Mouse (Mus musculus): ENCODE measurements around the gene Bves. TPM values are rescaled to one million over a fixed set of nuclear protein-coding genes. Genes with fewer than 3 reads are reported as not detected.
A peak's percentile ranks its signal among the peaks of the same experiment; 100 is the strongest.

Bves gene
- polyA plus RNA-seq, 1 experiment from 2014 or later = 2.8 TPM

DNA sequence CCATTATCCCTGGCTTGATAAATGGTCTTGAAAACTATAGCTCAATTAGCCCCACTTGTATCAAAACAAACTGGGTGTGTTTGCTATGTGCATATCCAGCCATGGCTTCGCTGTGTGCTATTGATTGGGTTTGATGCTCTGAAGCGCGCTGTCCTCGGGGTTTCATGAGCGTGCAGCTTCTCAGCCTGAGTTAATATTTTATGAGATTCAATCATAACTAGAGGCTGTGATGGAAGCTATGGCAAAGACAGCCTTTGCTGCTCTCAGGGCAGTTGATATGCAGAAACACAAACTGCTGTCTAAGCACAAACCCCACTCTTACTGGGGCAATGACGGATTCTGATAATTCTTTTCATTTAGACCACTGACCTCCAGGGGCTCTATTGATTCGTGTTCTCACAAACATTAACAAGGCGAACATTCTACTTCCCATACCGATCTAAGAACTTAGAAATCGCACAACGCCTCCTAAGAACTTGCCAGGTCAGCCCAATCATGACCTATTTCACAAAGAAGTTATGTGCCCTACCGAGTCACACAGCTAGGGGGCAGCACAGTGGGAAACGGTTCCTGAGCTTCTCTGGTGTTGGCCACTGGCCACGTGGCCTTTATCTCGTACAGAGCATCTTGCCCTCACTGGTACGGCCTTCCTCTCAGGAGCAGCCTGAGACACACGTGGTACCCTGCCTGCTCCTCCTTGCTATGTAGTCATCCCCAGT lies 31.6 kb downstream of the Bves start:
- no peak overlapping the region for H3K4me2 ChIP-seq (replicated peaks; ENCODE audit: low read depth)
- TF ChIP-seq CTCF (IDR thresholded peaks at IDR 0.05; ENCODE audit: low read depth) = peak; percentile 25; the same call in 1 of the 2 replicates
- ATAC-seq = no peak
- H3K4me1 ChIP-seq (replicated peaks; ENCODE audit: control insufficient read depth, insufficient read depth, low read length) = no peaks in the 10 kb centered on the region
- H3K36me3 ChIP-seq (ENCODE audit: control insufficient read depth, insufficient read depth) = no peaks in the 10 kb centered on the region
- no peak overlapping the region for H3K4me3 ChIP-seq (ENCODE audit: low read depth, low read length)
- H3K9ac ChIP-seq (ENCODE audit: low read depth, low read length) = no peak overlapping the region
- H3K9me3 ChIP-seq (ENCODE audit: control insufficient read depth) = no peaks in the 10 kb centered on the region
- H3K27me3 ChIP-seq (replicated peaks; ENCODE audit: control insufficient read depth, insufficient read depth, low read length) = no peaks in the 10 kb centered on the region
- WGBS = 81% methylated on average over 17 of the region's 17 CpGs
- no peak overlapping the region for H3K27ac ChIP-seq (ENCODE audit: low read depth, low read length)

DNA sequence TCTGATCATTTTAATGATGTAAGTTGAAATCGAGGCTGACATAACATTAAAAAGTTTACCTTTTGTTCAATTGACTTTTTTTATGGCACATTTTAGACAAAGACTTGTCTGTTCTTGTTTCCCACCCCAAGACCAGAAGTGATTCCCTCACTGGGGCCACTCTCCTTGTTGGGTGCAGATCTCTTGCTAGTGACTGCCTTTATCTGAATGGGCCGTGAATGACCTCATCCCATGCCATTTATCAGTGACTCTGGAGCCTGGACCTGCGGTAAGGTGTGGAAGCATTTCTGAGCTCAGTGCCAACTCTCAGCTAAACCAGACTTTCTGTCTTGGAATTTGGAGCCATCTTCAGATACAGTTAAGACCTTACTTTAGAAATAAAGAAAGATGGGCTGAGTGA lies 34.1 kb downstream of the Bves start:
- no peak for TF ChIP-seq CTCF (IDR thresholded peaks at IDR 0.05; ENCODE audit: low read depth)
- ATAC-seq = no peak
- no peaks in the 10 kb centered on the region for H3K9me3 ChIP-seq (ENCODE audit: control insufficient read depth)
- H3K4me3 ChIP-seq (ENCODE audit: low read depth, low read length) = no peak overlapping the region
- H3K27ac ChIP-seq (ENCODE audit: low read depth, low read length) = no peak overlapping the region
- H3K4me1 ChIP-seq (replicated peaks; ENCODE audit: control insufficient read depth, insufficient read depth, low read length) = no peaks in the 10 kb centered on the region
- no peaks in the 10 kb centered on the region for H3K36me3 ChIP-seq (ENCODE audit: control insufficient read depth, insufficient read depth)
- no peak overlapping the region for H3K4me2 ChIP-seq (replicated peaks; ENCODE audit: low read depth)
- no peak overlapping the region for H3K9ac ChIP-seq (ENCODE audit: low read depth, low read length)
- no peaks in the 10 kb centered on the region for H3K27me3 ChIP-seq (replicated peaks; ENCODE audit: control insufficient read depth, insufficient read depth, low read length)
- 39% methylated on average over 3 of the region's 3 CpGs for WGBS

DNA sequence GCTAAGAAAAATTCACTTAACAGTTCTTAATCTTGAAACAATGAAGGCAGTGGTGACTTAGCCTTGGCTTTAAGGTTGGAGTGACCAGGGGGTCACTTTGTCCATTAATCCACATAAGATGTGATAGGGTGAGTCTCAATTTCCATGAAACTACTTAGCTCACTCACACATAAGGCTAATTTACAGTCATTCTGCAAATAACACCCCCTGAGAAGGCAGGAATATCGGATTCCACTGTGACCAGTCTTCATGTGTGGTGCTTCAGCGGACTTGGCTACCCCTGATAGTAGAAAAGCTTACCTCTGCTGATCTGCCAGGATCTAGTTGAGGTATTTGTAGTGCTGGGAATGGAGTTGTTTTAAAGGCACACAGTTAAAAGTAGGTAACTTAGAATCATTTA lies 35.0 kb downstream of the Bves start:
- ATAC-seq = no peak
- H3K9me3 ChIP-seq (ENCODE audit: control insufficient read depth) = no peaks in the 10 kb centered on the region
- no peak for TF ChIP-seq CTCF (IDR thresholded peaks at IDR 0.05; ENCODE audit: low read depth)
- no peak overlapping the region for H3K27ac ChIP-seq (ENCODE audit: low read depth, low read length)
- no peaks in the 10 kb centered on the region for H3K27me3 ChIP-seq (replicated peaks; ENCODE audit: control insufficient read depth, insufficient read depth, low read length)
- H3K36me3 ChIP-seq (ENCODE audit: control insufficient read depth, insufficient read depth) = no peaks in the 10 kb centered on the region
- H3K4me1 ChIP-seq (replicated peaks; ENCODE audit: control insufficient read depth, insufficient read depth, low read length) = no peaks in the 10 kb centered on the region
- 94% methylated on average over 2 of the region's 2 CpGs for WGBS
- H3K4me2 ChIP-seq (replicated peaks; ENCODE audit: low read depth) = no peak overlapping the region
- H3K9ac ChIP-seq (ENCODE audit: low read depth, low read length) = no peak overlapping the region
- H3K4me3 ChIP-seq (ENCODE audit: low read depth, low read length) = no peak overlapping the region

GRCm38 (mm10) chr10:45372994-45373692 lies 37.6 kb downstream of the Bves start:
- Histone ChIP-seq H3K4me3 (ENCODE audit: low read depth, low read length) (no peak overlapping the region), H3K9ac (ENCODE audit: low read depth, low read length) (no peak overlapping the region), H3K27me3 (replicated peaks; ENCODE audit: control insufficient read depth, insufficient read depth, low read length) (no peaks in the 10 kb centered on the region), H3K9me3 (ENCODE audit: control insufficient read depth) (no peaks in the 10 kb centered on the region), H3K36me3 (ENCODE audit: control insufficient read depth, insufficient read depth) (no peaks in the 10 kb centered on the region), H3K27ac (ENCODE audit: low read depth, low read length) (no peak overlapping the region), H3K4me1 (replicated peaks; ENCODE audit: control insufficient read depth, insufficient read depth, low read length) (no peaks in the 10 kb centered on the region), H3K4me2 (replicated peaks; ENCODE audit: low read depth) (no peak overlapping the region)
- peak; percentile 91 for TF ChIP-seq CTCF (IDR thresholded peaks at IDR 0.05; ENCODE audit: low read depth)
- WGBS = 47% methylated on average over 4 of the region's 4 CpGs
- ATAC-seq = no peak

DNA sequence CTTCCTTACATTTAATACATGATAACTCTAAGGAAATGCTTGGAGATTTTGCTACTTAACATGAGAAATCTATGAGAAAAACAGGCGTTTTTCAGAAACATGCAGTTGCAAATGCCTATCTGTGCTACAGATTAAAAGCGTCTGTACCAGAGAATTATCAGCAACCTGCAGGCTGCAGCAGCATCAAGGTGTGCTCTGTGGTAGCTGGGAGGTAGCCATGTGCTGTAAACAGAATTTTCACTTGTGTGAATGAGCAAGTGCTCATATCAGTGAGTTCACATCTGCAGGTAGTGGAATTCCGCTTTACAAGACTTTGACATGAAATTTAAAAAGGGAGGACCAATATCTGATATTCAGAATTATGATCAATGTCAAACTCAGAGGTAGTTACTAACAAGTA lies 42.7 kb downstream of the Bves start:
- Histone ChIP-seq H3K36me3 (ENCODE audit: control insufficient read depth, insufficient read depth) (no peaks in the 10 kb centered on the region), H3K4me2 (replicated peaks; ENCODE audit: low read depth) (no peak overlapping the region), H3K9me3 (ENCODE audit: control insufficient read depth) (no peaks in the 10 kb centered on the region), H3K27ac (ENCODE audit: low read depth, low read length) (no peak overlapping the region), H3K4me3 (ENCODE audit: low read depth, low read length) (no peak overlapping the region), H3K9ac (ENCODE audit: low read depth, low read length) (no peak overlapping the region), H3K4me1 (replicated peaks; ENCODE audit: control insufficient read depth, insufficient read depth, low read length) (no peaks in the 10 kb centered on the region), H3K27me3 (replicated peaks; ENCODE audit: control insufficient read depth, insufficient read depth, low read length) (no peaks in the 10 kb centered on the region)
- TF ChIP-seq CTCF (IDR thresholded peaks at IDR 0.05; ENCODE audit: low read depth) = no peak
- ATAC-seq = no peak
- 73% methylated on average over 3 of the region's 3 CpGs for WGBS

GRCm38 (mm10) chr10:45381937-45382636 lies 46.5 kb downstream of the Bves start:
- no peaks in the 10 kb centered on the region for H3K27me3 ChIP-seq (replicated peaks; ENCODE audit: control insufficient read depth, insufficient read depth, low read length)
- ATAC-seq = no peak
- no peak overlapping the region for H3K4me3 ChIP-seq (ENCODE audit: low read depth, low read length)
- no peaks in the 10 kb centered on the region for H3K9me3 ChIP-seq (ENCODE audit: control insufficient read depth)
- H3K4me1 ChIP-seq (replicated peaks; ENCODE audit: control insufficient read depth, insufficient read depth, low read length) = no peaks in the 10 kb centered on the region
- H3K9ac ChIP-seq (ENCODE audit: low read depth, low read length) = no peak overlapping the region
- no peaks in the 10 kb centered on the region for H3K36me3 ChIP-seq (ENCODE audit: control insufficient read depth, insufficient read depth)
- H3K4me2 ChIP-seq (replicated peaks; ENCODE audit: low read depth) = no peak overlapping the region
- no peak overlapping the region for H3K27ac ChIP-seq (ENCODE audit: low read depth, low read length)
- peak; percentile 58 for TF ChIP-seq CTCF (IDR thresholded peaks at IDR 0.05; ENCODE audit: low read depth)

Measured in intestine, postnatal 0 days (tissue).